Mouse (Mus musculus) myocyte (in vitro differentiated cells): ENCODE data around the gene Ptpn23. TPM values are rescaled to one million over a fixed set of nuclear protein-coding genes. Genes with fewer than 3 reads are reported as not detected.

ENCODE experiments used
- H3K27me3 ChIP-seq: one replicate; pipeline ENCODE4 v1.6.1; 2011; ENCODE audit not compliant: control insufficient read depth, insufficient read depth, insufficient read length
- H3K36me3 ChIP-seq: one replicate; pipeline ENCODE4 v1.6.1; 2011; ENCODE audit not compliant: control insufficient read depth, insufficient read depth
- H3K4me2 ChIP-seq: one replicate; pipeline ENCODE4 v1.6.1; 2011; ENCODE audit warnings: low read depth, control low read depth
- H3K4me3 ChIP-seq: one replicate; pipeline ENCODE4 v1.5.1; 2011; ENCODE audit warnings: mild to moderate bottlenecking, control low read depth, moderate library complexity
- H3K79me2 ChIP-seq: one replicate; pipeline ENCODE4 v1.6.1; 2011; ENCODE audit not compliant: control insufficient read depth, insufficient read depth
- H3ac ChIP-seq: one replicate; pipeline ENCODE4 v1.6.1; 2011; ENCODE audit not compliant: control insufficient read depth, insufficient read length
- CEBPB ChIP-seq: IDR thresholded peaks from 2 replicates; pipeline ENCODE4 v1.6.1; 2011; ENCODE audit warnings: mild to moderate bottlenecking, moderate library complexity; ENCODE audit not compliant: poor library complexity, insufficient read depth, severe bottlenecking
- E2F4 ChIP-seq: IDR thresholded peaks from one replicate; pipeline ENCODE4 v1.6.1; 2011; ENCODE audit warnings: mild to moderate bottlenecking, control low read depth, moderate library complexity; ENCODE audit not compliant: insufficient read depth
- MAX ChIP-seq: IDR thresholded peaks from one replicate; pipeline ENCODE4 v1.6.1; 2011; ENCODE audit warnings: low read depth, mild to moderate bottlenecking, control low read depth
- MYOD1 ChIP-seq, 3 experiments: IDR thresholded peaks; one replicate each; pipeline ENCODE4 v1.6.1; 2011; ENCODE audit warnings: control low read depth in 2 of 3, low read depth in 2 of 3, mild to moderate bottlenecking in 2 of 3, moderate library complexity in 1 of 3; ENCODE audit not compliant: insufficient read length in 2 of 3, control insufficient read depth in 1 of 3
- MYOG ChIP-seq, 3 experiments: IDR thresholded peaks; one replicate each; pipeline ENCODE4 v1.6.1; 2011; ENCODE audit warnings: control low read depth in 2 of 3, low read depth in 2 of 3, mild to moderate bottlenecking in 2 of 3; ENCODE audit not compliant: insufficient read length in 2 of 3, control insufficient read depth in 1 of 3, insufficient read depth in 1 of 3
- POLR2A ChIP-seq: IDR thresholded peaks from one replicate; pipeline ENCODE4 v1.6.1; 2011; ENCODE audit warnings: low read depth, mild to moderate bottlenecking, control low read depth, moderate library complexity; ENCODE audit not compliant: insufficient read length
- POLR2AphosphoS2 ChIP-seq: IDR thresholded peaks from one replicate; pipeline ENCODE4 v1.6.1; 2011; ENCODE audit warnings: low read depth, control low read depth; ENCODE audit not compliant: insufficient read length
- REST ChIP-seq: IDR thresholded peaks from one replicate; pipeline ENCODE4 v1.6.1; 2011; ENCODE audit warnings: mild to moderate bottlenecking, control low read depth, moderate library complexity; ENCODE audit not compliant: insufficient read depth, insufficient read length
- SRF ChIP-seq: IDR thresholded peaks from one replicate; pipeline ENCODE4 v1.6.1; 2011; ENCODE audit warnings: low read depth; ENCODE audit not compliant: control insufficient read depth, insufficient read length
- TCF12 ChIP-seq: IDR thresholded peaks from one replicate; pipeline ENCODE4 v1.6.1; 2011; ENCODE audit warnings: mild to moderate bottlenecking, control low read depth; ENCODE audit not compliant: poor library complexity, insufficient read depth, severe bottlenecking
- TCF3 ChIP-seq: IDR thresholded peaks from one replicate; pipeline ENCODE4 v1.6.1; 2011; ENCODE audit warnings: low read depth, control low read depth; ENCODE audit not compliant: insufficient read length
- USF1 ChIP-seq: IDR thresholded peaks from one replicate; pipeline ENCODE4 v1.6.1; 2011; ENCODE audit warnings: low read depth, mild to moderate bottlenecking, control low read depth, moderate library complexity
- polyA plus RNA-seq: library from polyadenylated mRNA; unstranded; fragments of >200 nt; fragmentation: generic; extraction: Trizol; gene quantifications from one replicate; pipeline ENCODE4 v1.2.1, GENCODE M21; 2012; ENCODE audit warnings: missing spikeins

Ptpn23 gene
- polyA plus RNA-seq, 1 experiment: 36.0 TPM

DNA sequence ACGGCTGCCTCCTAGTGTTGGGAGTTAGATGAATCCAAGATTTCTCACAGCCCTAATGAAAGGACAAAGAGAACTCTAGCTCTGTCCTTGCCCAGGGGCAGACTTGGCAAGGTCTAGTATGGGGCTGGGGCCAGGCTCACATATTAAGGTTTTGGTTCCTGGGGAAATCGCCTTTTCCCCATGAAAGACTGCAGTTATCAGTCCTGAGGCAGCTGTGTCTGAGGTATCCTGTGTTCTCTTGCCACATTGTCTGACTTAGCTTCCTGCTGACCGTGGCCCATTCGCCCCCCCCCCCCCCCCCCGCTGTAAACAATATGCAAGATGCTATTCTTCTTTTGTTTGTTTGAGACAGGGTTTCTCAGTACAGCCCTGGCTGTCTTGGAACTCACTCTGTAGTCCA, 32.0 kb upstream of the Ptpn23 start:
- TF ChIP-seq TCF12 (no peak), MYOG (IDR thresholded peaks at IDR 0.05; ENCODE audit: control insufficient read depth in 1 of 3, insufficient read depth in 1 of 3, insufficient read length in 2 of 3, low read depth in 2 of 3) (no peak), REST (no peak), MYOD1 (IDR thresholded peaks at IDR 0.05; ENCODE audit: control insufficient read depth in 1 of 3, insufficient read length in 2 of 3, low read depth in 2 of 3) (no peak), E2F4 (no peak), SRF (no peak), USF1 (no peak)
- Histone ChIP-seq H3K79me2 (no peaks in the 10 kb centered on the region), H3K27me3 (no peaks in the 10 kb centered on the region), H3K4me3 (no peak overlapping the region), H3K36me3 (no peaks in the 10 kb centered on the region), H3ac (no peak overlapping the region), H3K4me2 (no peak overlapping the region)

GRCm38 (mm10) chr9:110436041-110436440, 28.0 kb upstream of the Ptpn23 start:
- no peak for TF ChIP-seq SRF
- no peak for TF ChIP-seq TCF12
- no peak for TF ChIP-seq E2F4
- no peak for TF ChIP-seq REST
- no peak for TF ChIP-seq MAX
- TF ChIP-seq MYOD1 (IDR thresholded peaks at IDR 0.05; ENCODE audit: control insufficient read depth in 1 of 3, insufficient read length in 2 of 3, low read depth in 2 of 3): no peak
- TF ChIP-seq TCF3: no peak
- no peak for TF ChIP-seq USF1
- no peak for TF ChIP-seq CEBPB
- TF ChIP-seq POLR2AphosphoS2: no peak
- no peak for TF ChIP-seq MYOG (IDR thresholded peaks at IDR 0.05; ENCODE audit: control insufficient read depth in 1 of 3, insufficient read depth in 1 of 3, insufficient read length in 2 of 3, low read depth in 2 of 3)
- Histone ChIP-seq H3K4me2 (no peak overlapping the region), H3K79me2 (no peaks in the 10 kb centered on the region), H3K4me3 (no peak overlapping the region), H3ac (no peak overlapping the region), H3K36me3 (no peaks in the 10 kb centered on the region), H3K27me3 (no peaks in the 10 kb centered on the region)

- Histone ChIP-seq H3K79me2 (no peaks in the 10 kb centered on the region), H3K36me3 (no peaks in the 10 kb centered on the region), H3K4me2 (no peak overlapping the region), H3K4me3 (no peak overlapping the region), H3K27me3 (no peaks in the 10 kb centered on the region), H3ac (no peak overlapping the region)
- TF ChIP-seq USF1 (no peak), MAX (no peak), TCF12 (no peak)
Measured at GRCm38 (mm10) chr9:110433045-110433444, 25.0 kb upstream of the Ptpn23 start.

- H3K36me3 ChIP-seq: no peaks in the 10 kb centered on the region
- no peak for TF ChIP-seq TCF3
- no peak for TF ChIP-seq POLR2A
- TF ChIP-seq USF1: no peak
- no peak for TF ChIP-seq MAX
- no peak for TF ChIP-seq CEBPB
- no peak for TF ChIP-seq MYOG (IDR thresholded peaks at IDR 0.05; ENCODE audit: control insufficient read depth in 1 of 3, insufficient read depth in 1 of 3, insufficient read length in 2 of 3, low read depth in 2 of 3)
- TF ChIP-seq POLR2AphosphoS2: no peak
- TF ChIP-seq MYOD1 (IDR thresholded peaks at IDR 0.05; ENCODE audit: control insufficient read depth in 1 of 3, insufficient read length in 2 of 3, low read depth in 2 of 3): no peak
Measured at GRCm38 (mm10) chr9:110431241-110431640, 23.2 kb upstream of the Ptpn23 start.

DNA sequence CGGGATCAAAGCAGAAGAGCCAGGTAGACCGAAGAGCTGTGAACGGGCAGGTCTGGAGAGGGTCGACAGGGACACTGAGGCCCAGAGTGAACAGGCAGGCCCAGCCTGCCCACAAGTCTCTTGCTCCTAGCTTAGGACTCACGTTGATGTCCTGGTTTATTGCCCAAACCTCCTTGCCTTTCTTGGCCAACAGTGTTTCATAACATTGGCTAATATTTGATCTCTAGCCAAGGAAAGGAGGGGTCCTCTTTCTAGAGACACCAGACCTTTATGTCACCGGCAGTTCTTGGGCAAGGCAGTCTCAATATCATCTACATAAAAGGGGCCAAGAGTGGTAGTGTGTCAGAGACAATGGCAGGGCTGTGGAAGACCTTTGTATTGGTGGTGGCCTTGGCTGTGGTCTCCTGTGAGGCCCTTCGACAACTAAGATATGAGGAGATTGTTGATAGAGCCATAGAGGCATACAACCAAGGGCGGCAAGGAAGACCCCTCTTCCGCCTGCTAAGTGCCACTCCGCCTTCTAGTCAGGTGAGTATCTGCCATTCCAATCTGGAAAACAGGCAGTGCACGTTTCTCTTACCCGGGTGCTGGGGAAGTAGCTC, 11.6 kb upstream of the Ptpn23 start, which contains the start of gene Ngp:
TSS of gene Ngp (plus strand) at position 237 of the 602 bp plus-strand sequence.
- Histone ChIP-seq H3K79me2 (no peaks in the 10 kb centered on the region), H3K4me2 (no peak within 1 kb of the TSS), H3K36me3 (no peaks in the 10 kb centered on the region), H3K27me3 (no peaks in the 10 kb centered on the region), H3K4me3 (no peak within 1 kb of the TSS), H3ac (no peak within 1 kb of the TSS)
- TF ChIP-seq POLR2A (no peak), POLR2AphosphoS2 (no peak), TCF12 (no peak), TCF3 (no peak), REST (no peak), MYOD1 (IDR thresholded peaks at IDR 0.05; ENCODE audit: control insufficient read depth in 1 of 3, insufficient read length in 2 of 3, low read depth in 2 of 3) (no peak), E2F4 (no peak), CEBPB (no peak), MAX (no peak), USF1 (no peak), SRF (no peak), MYOG (IDR thresholded peaks at IDR 0.05; ENCODE audit: control insufficient read depth in 1 of 3, insufficient read depth in 1 of 3, insufficient read length in 2 of 3, low read depth in 2 of 3) (no peak)

More at GRCm38 (mm10) chr9:110431241-110431640, 23.2 kb upstream of the Ptpn23 start:
- Histone ChIP-seq H3K4me3 (no peak overlapping the region), H3K4me2 (no peak overlapping the region), H3K27me3 (no peaks in the 10 kb centered on the region), H3ac (no peak overlapping the region), H3K79me2 (no peaks in the 10 kb centered on the region)
